ENCODE assay signal across 10 mouse cellular contexts in the genomic region with DNA sequence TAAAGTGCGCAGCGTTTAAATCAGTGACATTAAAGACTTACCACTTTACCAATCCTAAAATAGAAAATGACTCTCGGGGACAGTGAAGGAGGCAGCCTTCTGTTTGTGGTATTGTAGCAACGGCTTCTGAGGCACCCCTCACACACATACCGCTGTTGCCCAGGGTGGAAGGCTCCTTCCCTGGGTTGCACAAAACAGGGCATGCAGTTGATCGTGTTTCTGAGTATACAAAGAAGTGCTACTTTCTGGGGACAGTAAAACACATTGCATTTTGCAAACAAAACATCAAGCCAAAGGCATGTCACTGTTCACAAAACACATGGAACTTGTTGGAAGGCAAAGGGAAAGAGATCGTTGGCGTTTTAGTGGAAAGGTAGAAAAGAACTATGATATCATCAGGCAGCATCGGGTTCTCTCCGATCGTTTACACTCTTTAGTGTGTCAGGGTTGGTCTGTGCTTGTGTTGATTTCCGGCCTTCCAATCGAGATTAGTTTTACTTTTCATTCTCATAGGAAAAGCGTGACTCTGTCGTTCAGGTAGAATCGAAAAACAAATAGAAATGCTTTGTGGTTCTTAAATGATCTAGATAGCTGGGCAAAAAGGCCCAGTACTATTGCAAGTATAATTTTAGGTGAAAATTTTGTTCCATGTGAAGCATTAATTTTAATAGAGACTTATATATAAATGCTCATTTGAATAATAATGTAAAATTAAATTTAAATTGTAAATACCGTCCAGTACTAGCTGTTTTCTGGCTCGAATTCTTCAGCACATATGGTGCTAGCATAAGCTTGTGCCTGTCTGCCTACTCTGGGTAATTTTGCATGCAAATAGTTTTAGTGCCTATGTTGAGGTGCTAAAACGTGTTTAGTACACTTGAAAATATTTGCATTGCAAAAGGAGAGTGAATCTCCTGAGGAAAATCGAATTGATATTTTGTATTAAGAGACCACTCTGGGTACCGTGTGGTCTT.
DNase-seq lines count a peak whose midpoint lies in the region; ATAC-seq and TF ChIP-seq lines count a peak whose summit lies in the region.
"Had no signal": no experiment of that assay in that cellular context is flagged by ENCODE, and none has a peak within 500 bp of the region (broad histone marks: within the 10 kb centered on the region; RNA-seq: fewer than 3 reads in every experiment).

No protein-coding gene starts in this region.

- no peak for TF ChIP-seq POLR2A in cerebellum, adult 2 months (IDR thresholded peaks at IDR 0.05; ENCODE audit: borderline replicate concordance, insufficient read depth, low read length)
- TF ChIP-seq POLR2A in lung, adult 2 months (IDR thresholded peaks at IDR 0.05; ENCODE audit: borderline replicate concordance, extremely low read depth, low read depth, low read length): no peak

- no peaks in the 10 kb centered on the region for H3K27me3 ChIP-seq in cerebellum, adult 2 months (ENCODE audit: control insufficient read depth, insufficient read depth, low read length)
- no peaks in the 10 kb centered on the region for H3K27me3 ChIP-seq in embryonic facial prominence, embryonic 15.5 days
- no peaks in the 10 kb centered on the region for H3K27me3 ChIP-seq in limb, embryonic 12.5 days
- H3K27me3 ChIP-seq: Patski had no signal

- ATAC-seq in embryonic facial prominence, embryonic 15.5 days (ENCODE audit: insufficient number of reproducible peaks, low FRiP score, low TSS enrichment, low read depth): no peak
- ATAC-seq in limb, embryonic 12.5 days (ENCODE audit: insufficient number of reproducible peaks, insufficient read depth, low FRiP score, low TSS enrichment, low read depth): no peak
- no peak for ATAC-seq in megakaryocyte-erythroid progenitor cell, adult 5-6 weeks (replicated peaks; ENCODE audit: low FRiP score, low TSS enrichment, poor library complexity, severe bottlenecking)
- ATAC-seq: intestine, embryonic 16.5 days; Patski had no signal

- H3K4me2 ChIP-seq in embryonic facial prominence, embryonic 15.5 days (replicated peaks): no peak overlapping the region
- H3K4me2 ChIP-seq in limb, embryonic 12.5 days: 0 out of 2 replicates have a peak overlapping the region, but pooled peaks have one; percentile 8

- H3K4me1 ChIP-seq in cerebellum, adult 2 months (ENCODE audit: control insufficient read depth, insufficient read depth, low read length): peaks cover 26% of the 10 kb centered on the region
- peaks cover 3% of the 10 kb centered on the region for H3K4me1 ChIP-seq in lung, adult 2 months (ENCODE audit: control insufficient read depth, insufficient read depth, low read length)
- H3K4me1 ChIP-seq in embryonic facial prominence, embryonic 15.5 days: peaks cover 52% of the 10 kb centered on the region
- H3K4me1 ChIP-seq in limb, embryonic 12.5 days (replicated peaks): peaks cover 48% of the 10 kb centered on the region

- H3K4me3 ChIP-seq in cerebellum, adult 2 months (replicated peaks; ENCODE audit: insufficient read depth, low read depth, low read length): no peak overlapping the region
- peak overlapping the region; percentile 42 for H3K4me3 ChIP-seq in lung, adult 2 months (replicated peaks; ENCODE audit: extremely low read depth, low read depth, low read length)
- H3K4me3 ChIP-seq in embryonic facial prominence, embryonic 15.5 days (replicated peaks): no peak overlapping the region
- no peak overlapping the region for H3K4me3 ChIP-seq in limb, embryonic 12.5 days (replicated peaks)

- no peak overlapping the region for H3K9ac ChIP-seq in embryonic facial prominence, embryonic 15.5 days
- no peak overlapping the region for H3K9ac ChIP-seq in limb, embryonic 12.5 days (replicated peaks)

- peak overlapping the region; percentile 81; the same call in 1 of the 2 replicates for H3K27ac ChIP-seq in cerebellum, adult 2 months (ENCODE audit: insufficient read depth, low read length)
- peak overlapping the region; percentile 70 for H3K27ac ChIP-seq in embryonic facial prominence, embryonic 15.5 days (replicated peaks)
- H3K27ac ChIP-seq in limb, embryonic 12.5 days: no peak overlapping the region

- WGBS in cerebellum, adult 2 months: 20% methylated on average over 21 of the region's 21 CpGs
- 66% methylated on average over 21 of the region's 21 CpGs for WGBS in lung, adult 2 months
- WGBS in embryonic facial prominence, embryonic 15.5 days: 54% methylated on average over 21 of the region's 21 CpGs
- 82% methylated on average over 21 of the region's 21 CpGs for WGBS in limb, embryonic 12.5 days

- no peaks in the 10 kb centered on the region for H3K9me3 ChIP-seq in embryonic facial prominence, embryonic 15.5 days (replicated peaks)
- no peaks in the 10 kb centered on the region for H3K9me3 ChIP-seq in limb, embryonic 12.5 days

- TF ChIP-seq CTCF in cerebellum, adult 2 months (IDR thresholded peaks at IDR 0.05; ENCODE audit: borderline replicate concordance, insufficient read depth, low read depth, low read length): no peak
- TF ChIP-seq CTCF in lung, adult 2 months (IDR thresholded peaks at IDR 0.05; ENCODE audit: insufficient read depth, low read length): no peak

- DNase-seq in cerebellum, adult 2 months: peak; percentile 66 to 83
- DNase-seq in cerebellum, postnatal 4 days (ENCODE audit: low spot score in 2 of 2): no peak
- no peak for DNase-seq in lung, adult 2 months
- no peak for DNase-seq in lung, postnatal 4 days
- no peak for DNase-seq in MN1 (ENCODE audit: low spot score)

- H3K36me3 ChIP-seq in embryonic facial prominence, embryonic 15.5 days: no peaks in the 10 kb centered on the region
- no peaks in the 10 kb centered on the region for H3K36me3 ChIP-seq in limb, embryonic 12.5 days

Comparison
In these comparisons a context has a peak if more than half of its experiments do, and no peak if none do; other contexts are left out.
1. DNase-seq: peak in cerebellum, adult 2 months (2 of 2); none in cerebellum, postnatal 4 days (0 of 2), lung, adult 2 months (single experiment), lung, postnatal 4 days (0 of 2) and MN1 (single experiment).